Mouse (Mus musculus): ENCODE results near the gene Brd2. TPM values are rescaled to one million over a fixed set of nuclear protein-coding genes. Genes with fewer than 3 reads are reported as not detected.
"Not testable (repeated sequence)": the region's sequence is repeated elsewhere in the genome, so short reads cannot be mapped to it uniquely, and the experiment has no call there.

The Brd2 gene
- 89.4 and 90.6 TPM in 2 replicates for polyA plus RNA-seq (2016; fragmentation: Nextera tagmentation; extraction: Ambion mirVana)

DNA sequence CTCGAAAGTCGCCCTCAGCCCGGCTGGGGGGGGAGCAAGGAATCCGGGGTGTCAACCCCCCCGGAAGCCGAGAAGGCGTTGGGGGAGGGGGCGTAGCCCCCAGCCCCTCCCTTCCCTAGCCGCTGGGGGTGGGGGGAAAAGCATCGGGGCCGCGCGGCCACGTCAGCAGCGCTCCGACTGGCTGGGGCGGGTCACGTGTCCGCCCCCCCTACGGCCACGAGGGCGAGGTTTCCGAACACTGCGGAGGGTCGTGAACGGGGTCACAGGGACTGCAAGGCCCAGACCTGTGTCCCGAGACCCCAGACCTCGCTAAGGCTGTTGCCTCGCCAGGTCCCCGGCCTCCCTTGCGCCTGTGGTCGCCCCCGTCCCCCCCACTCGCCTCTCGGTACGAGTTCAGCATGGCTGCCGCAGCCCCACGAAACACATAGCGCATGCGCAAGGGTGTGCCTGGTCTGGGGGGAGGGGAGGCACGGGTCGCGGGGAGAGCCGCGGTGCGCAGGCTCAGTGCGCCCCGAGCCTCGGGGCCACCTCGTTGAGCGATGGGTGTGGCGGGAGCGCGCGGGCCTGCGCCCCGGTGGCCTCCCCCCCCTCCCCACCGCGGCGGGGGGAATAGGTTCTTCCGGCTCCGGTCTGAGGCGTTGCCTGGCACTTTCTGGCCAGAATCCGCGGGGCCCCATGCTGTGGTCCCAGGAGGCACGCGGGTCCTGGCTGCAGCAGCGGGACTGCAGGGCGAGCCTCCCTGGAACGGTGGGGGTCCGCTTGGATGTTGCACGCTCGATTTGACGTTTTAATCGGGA is at the start of gene Brd2:
Gene Brd2, minus strand, starts transcription at position 447 of the 797 bp plus-strand sequence.
- ATAC-seq (ENCODE audit: insufficient number of reproducible peaks, low FRiP score) = peak; percentile 78

GRCm38 (mm10) chr17:34170877-34171498 is 48.6 kb upstream of the Brd2 start:
- no peaks in the 10 kb centered on the region for H3K36me3 ChIP-seq
- no peak overlapping the region for H3K9ac ChIP-seq
- H3K4me3 ChIP-seq = no peak overlapping the region
- no peaks in the 10 kb centered on the region for H3K4me1 ChIP-seq (replicated peaks)
- no peak for ATAC-seq (ENCODE audit: insufficient number of reproducible peaks, low FRiP score)
- H3K9me3 ChIP-seq (replicated peaks) = peaks cover 9% of the 10 kb centered on the region
- H3K27me3 ChIP-seq (replicated peaks) = peaks cover 6% of the 10 kb centered on the region
- no peak overlapping the region for H3K27ac ChIP-seq (ENCODE audit: poor library complexity, severe bottlenecking)
- 36% methylated on average over 13 of the region's 13 CpGs for WGBS
- H3K4me2 ChIP-seq = no peak overlapping the region

More for the DNA sequence above, at the start of gene Brd2:
- Histone ChIP-seq H3K9me3 (replicated peaks) (no peaks in the 10 kb centered on the region), H3K4me1 (replicated peaks) (peaks cover 26% of the 10 kb centered on the region), H3K4me2 (peak within 1 kb of the TSS; percentile 95), H3K36me3 (peaks cover 27% of the 10 kb centered on the region), H3K27me3 (replicated peaks) (no peaks in the 10 kb centered on the region), H3K9ac (peak within 1 kb of the TSS; percentile 95), H3K4me3 (peak within 1 kb of the TSS; percentile 98), H3K27ac (ENCODE audit: poor library complexity, severe bottlenecking) (peak within 1 kb of the TSS; percentile 100)
- WGBS = 1% methylated on average over 70 of the region's 75 CpGs

- peaks cover 6% of the 10 kb centered on the region for H3K27me3 ChIP-seq (replicated peaks)
- H3K27ac ChIP-seq (ENCODE audit: poor library complexity, severe bottlenecking) = no peak overlapping the region
- no peak overlapping the region for H3K4me2 ChIP-seq
- no peak overlapping the region for H3K9ac ChIP-seq
- no peak for ATAC-seq (ENCODE audit: insufficient number of reproducible peaks, low FRiP score)
- H3K9me3 ChIP-seq (replicated peaks) = peaks cover 14% of the 10 kb centered on the region
- H3K4me3 ChIP-seq = no peak overlapping the region
- H3K4me1 ChIP-seq (replicated peaks) = no peaks in the 10 kb centered on the region
- no peaks in the 10 kb centered on the region for H3K36me3 ChIP-seq
- WGBS = 21% methylated on average over 4 of the region's 4 CpGs
These were observed 48.0 kb upstream of the Brd2 start for GRCm38 (mm10) chr17:34170487-34170876.

- no peak overlapping the region for H3K4me3 ChIP-seq
- H3K4me2 ChIP-seq = no peak overlapping the region
- no peak overlapping the region for H3K9ac ChIP-seq
- no peaks in the 10 kb centered on the region for H3K36me3 ChIP-seq
- H3K27me3 ChIP-seq (replicated peaks) = peaks cover 5% of the 10 kb centered on the region
- H3K4me1 ChIP-seq (replicated peaks) = no peaks in the 10 kb centered on the region
- 0% methylated on average over 2 of the region's 2 CpGs for WGBS
- peaks cover 17% of the 10 kb centered on the region for H3K9me3 ChIP-seq (replicated peaks)
- H3K27ac ChIP-seq (ENCODE audit: poor library complexity, severe bottlenecking) = no peak overlapping the region
- no peak for ATAC-seq (ENCODE audit: insufficient number of reproducible peaks, low FRiP score)
These were observed 46.8 kb upstream of the Brd2 start for GRCm38 (mm10) chr17:34169279-34169678.

DNA sequence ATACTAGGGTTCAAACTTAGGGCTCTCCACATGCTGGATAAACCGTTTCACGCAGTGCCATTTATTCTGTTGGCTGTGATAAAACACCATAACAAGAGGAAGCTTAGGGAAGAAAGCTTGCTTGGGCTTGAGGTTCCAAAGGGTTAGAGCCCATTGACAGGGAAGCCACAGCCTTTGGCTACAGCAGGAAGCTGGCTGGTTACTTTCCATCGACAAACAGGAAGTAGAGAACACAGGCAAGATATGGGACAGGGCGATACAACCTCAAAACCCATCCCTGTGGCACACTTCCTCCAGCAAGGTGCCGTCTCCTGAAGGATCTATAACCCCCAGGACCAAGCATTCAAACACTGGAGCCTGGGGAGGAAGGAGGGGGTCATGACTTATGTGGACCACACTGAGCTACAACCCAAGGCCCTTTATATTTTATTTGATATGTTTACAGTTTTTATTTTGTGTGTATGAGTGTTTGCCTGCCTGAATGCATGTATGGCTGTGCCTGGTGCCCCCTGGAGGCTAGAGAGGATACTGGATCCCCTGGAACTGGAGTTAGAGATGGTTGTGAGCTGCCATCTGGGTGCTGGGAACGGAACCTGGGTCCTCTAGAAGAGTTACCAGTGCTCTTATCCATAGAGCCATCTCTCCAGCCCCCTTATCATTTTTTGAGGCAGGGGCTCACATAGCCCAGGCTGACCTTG is 42.7 kb upstream of the Brd2 start:
- Histone ChIP-seq H3K36me3 (no peaks in the 10 kb centered on the region), H3K9ac (no peak overlapping the region), H3K4me3 (no peak overlapping the region), H3K9me3 (replicated peaks) (peaks cover 16% of the 10 kb centered on the region), H3K4me2 (no peak overlapping the region), H3K27ac (ENCODE audit: poor library complexity, severe bottlenecking) (no peak overlapping the region), H3K4me1 (replicated peaks) (no peaks in the 10 kb centered on the region), H3K27me3 (replicated peaks) (peaks cover 8% of the 10 kb centered on the region)
- ATAC-seq (ENCODE audit: insufficient number of reproducible peaks, low FRiP score) = no peak
- 58% methylated on average over 6 of the region's 6 CpGs for WGBS

DNA sequence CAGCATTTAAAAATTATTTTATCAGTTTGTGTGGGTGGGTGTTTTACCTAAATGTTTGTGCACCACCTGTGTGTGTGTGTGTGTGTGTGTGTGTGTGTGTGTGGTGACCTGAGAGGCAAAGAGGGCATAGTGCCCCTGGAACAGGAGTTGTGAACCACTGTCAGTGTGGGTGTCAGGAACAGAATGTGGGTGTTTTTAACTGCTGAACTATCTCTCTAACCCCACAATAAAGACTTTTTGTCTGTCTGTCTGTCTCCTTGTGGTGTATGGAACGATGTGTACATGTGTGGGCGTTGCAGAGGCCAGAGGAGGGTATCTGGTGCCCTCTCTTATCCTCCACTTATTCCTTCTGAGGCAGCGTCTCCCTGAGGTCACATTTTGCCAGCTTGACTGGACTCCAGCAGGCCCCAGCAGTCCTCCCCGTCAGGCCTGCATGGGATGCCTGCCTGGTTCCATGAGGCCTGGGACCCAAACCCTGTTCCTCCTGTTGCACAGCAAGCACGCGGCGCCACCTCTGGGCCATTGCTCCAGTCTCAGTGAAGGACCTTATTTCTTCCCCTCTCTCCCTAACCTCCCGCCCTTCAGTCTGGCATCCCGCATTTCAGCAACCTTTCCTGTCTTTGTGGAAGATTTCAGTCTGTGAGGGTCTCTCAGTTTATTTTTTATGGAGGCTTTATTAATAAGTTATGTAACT is 41.9 kb upstream of the Brd2 start:
- H3K4me2 ChIP-seq = no peak overlapping the region
- H3K27me3 ChIP-seq (replicated peaks) = peaks cover 8% of the 10 kb centered on the region
- no peaks in the 10 kb centered on the region for H3K4me1 ChIP-seq (replicated peaks)
- ATAC-seq (ENCODE audit: insufficient number of reproducible peaks, low FRiP score) = no peak
- H3K4me3 ChIP-seq = no peak overlapping the region
- peaks cover 16% of the 10 kb centered on the region for H3K9me3 ChIP-seq (replicated peaks)
- 33% methylated on average over 9 of the region's 9 CpGs for WGBS
- no peak overlapping the region for H3K27ac ChIP-seq (ENCODE audit: poor library complexity, severe bottlenecking)
- H3K9ac ChIP-seq = no peak overlapping the region
- no peaks in the 10 kb centered on the region for H3K36me3 ChIP-seq

DNA sequence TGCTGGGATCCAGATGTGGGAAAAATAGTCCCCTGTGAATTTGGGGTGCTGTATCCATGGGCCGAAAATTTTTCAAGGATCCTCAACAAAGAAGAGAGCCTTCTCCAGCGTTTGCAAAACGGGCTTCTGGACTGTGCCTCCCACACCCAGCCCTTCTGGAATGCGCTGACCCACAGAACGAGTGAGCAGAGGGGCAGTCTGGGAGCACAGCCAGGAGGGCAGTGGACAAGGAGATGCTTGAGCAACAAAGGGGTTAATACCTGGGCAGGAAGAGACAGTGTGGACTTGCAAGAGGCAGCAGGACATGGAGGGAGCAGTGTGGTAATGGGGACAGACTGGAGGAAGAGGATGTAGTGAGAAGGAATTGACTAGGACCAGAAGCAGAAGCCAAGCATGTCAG is 33.1 kb upstream of the Brd2 start:
- ATAC-seq (ENCODE audit: insufficient number of reproducible peaks, low FRiP score) = no peak
- Histone ChIP-seq H3K4me2 (no peak overlapping the region), H3K4me3 (no peak overlapping the region), H3K9me3 (replicated peaks) (no peaks in the 10 kb centered on the region), H3K9ac (no peak overlapping the region), H3K27ac (ENCODE audit: poor library complexity, severe bottlenecking) (no peak overlapping the region), H3K4me1 (replicated peaks) (no peaks in the 10 kb centered on the region), H3K27me3 (replicated peaks) (peaks cover 25% of the 10 kb centered on the region), H3K36me3 (no peaks in the 10 kb centered on the region)
- WGBS = 45% methylated on average over 5 of the region's 5 CpGs

- Histone ChIP-seq H3K9me3 (replicated peaks) (no peaks in the 10 kb centered on the region), H3K4me3 (no peak within 1 kb of the TSS), H3K9ac (no peak within 1 kb of the TSS), H3K27ac (ENCODE audit: poor library complexity, severe bottlenecking) (no peak within 1 kb of the TSS), H3K27me3 (replicated peaks) (peaks cover 26% of the 10 kb centered on the region), H3K4me1 (replicated peaks) (no peaks in the 10 kb centered on the region), H3K4me2 (no peak within 1 kb of the TSS), H3K36me3 (no peaks in the 10 kb centered on the region)
- WGBS = 61% methylated on average over 4 of the region's 4 CpGs
- ATAC-seq (ENCODE audit: insufficient number of reproducible peaks, low FRiP score) = no peak
These were observed 30.5 kb upstream of the Brd2 start, which contains the start of gene H2-DMb1 for GRCm38 (mm10) chr17:34152923-34153322. Gene H2-DMb1 (plus strand): TSS chr17:34153072.

- H3K4me2 ChIP-seq = no peak overlapping the region
- peaks cover 52% of the 10 kb centered on the region for H3K27me3 ChIP-seq (replicated peaks)
- ATAC-seq (ENCODE audit: insufficient number of reproducible peaks, low FRiP score) = no peak
- no peak overlapping the region for H3K27ac ChIP-seq (ENCODE audit: poor library complexity, severe bottlenecking)
- WGBS = 76% methylated on average over 3 of the region's 3 CpGs
- no peaks in the 10 kb centered on the region for H3K9me3 ChIP-seq (replicated peaks)
- no peak overlapping the region for H3K9ac ChIP-seq
- H3K4me1 ChIP-seq (replicated peaks) = peaks cover 5% of the 10 kb centered on the region
- H3K36me3 ChIP-seq = no peaks in the 10 kb centered on the region
- no peak overlapping the region for H3K4me3 ChIP-seq
These were observed 22.5 kb upstream of the Brd2 start for GRCm38 (mm10) chr17:34144960-34145371.

DNA sequence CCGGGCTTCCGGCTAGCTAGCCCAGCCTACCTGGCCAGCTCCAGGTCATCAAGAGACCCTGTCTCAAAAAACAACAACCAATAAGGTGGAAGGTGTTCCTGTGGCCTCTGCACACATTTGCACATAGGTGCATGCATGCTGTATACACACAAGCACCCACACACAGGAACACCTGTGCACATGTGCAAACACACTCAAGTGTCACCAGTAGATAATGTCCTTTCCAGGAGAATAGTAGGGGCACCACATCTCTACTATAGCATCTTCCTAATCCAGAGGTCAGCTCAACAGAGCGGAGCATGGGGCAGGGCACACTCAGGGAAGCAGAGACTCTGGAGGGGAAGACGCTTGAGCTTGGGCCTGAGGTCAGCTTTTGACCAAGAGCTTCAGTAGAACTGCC is 21.8 kb upstream of the Brd2 start:
- not testable (repeated sequence) for ATAC-seq (ENCODE audit: insufficient number of reproducible peaks, low FRiP score)

DNA sequence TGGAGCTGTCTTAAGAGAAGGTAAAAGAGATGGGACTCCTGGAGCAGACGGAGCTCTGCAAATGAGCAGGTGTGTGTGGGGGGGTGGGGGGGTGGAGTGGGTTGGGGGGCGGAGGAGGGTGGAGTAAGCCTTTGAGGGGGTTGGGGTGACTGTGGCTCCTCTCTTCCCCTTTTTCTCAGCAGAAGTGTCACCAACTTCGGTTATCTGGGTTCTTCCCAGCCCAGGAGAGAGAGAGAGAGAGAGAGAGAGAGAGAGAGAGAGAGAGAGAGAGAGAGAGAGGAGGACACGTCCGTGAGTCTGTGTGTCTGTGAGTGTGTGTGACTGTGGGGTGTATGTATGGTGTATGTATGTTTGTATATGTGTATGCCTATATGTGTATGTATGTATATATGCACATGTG is 21.0 kb upstream of the Brd2 start:
- peaks cover 60% of the 10 kb centered on the region for H3K27me3 ChIP-seq (replicated peaks)
- no peak for ATAC-seq (ENCODE audit: insufficient number of reproducible peaks, low FRiP score)
- no peaks in the 10 kb centered on the region for H3K36me3 ChIP-seq
- peaks cover 7% of the 10 kb centered on the region for H3K4me1 ChIP-seq (replicated peaks)
- H3K9me3 ChIP-seq (replicated peaks) = no peaks in the 10 kb centered on the region
- 70% methylated on average over 5 of the region's 5 CpGs for WGBS
- H3K27ac ChIP-seq (ENCODE audit: poor library complexity, severe bottlenecking) = no peak overlapping the region
- H3K4me3 ChIP-seq = no peak overlapping the region
- H3K4me2 ChIP-seq = no peak overlapping the region
- no peak overlapping the region for H3K9ac ChIP-seq

More for the DNA sequence above, 21.8 kb upstream of the Brd2 start:
- not testable (repeated sequence) for H3K36me3 ChIP-seq; H3K9ac ChIP-seq; H3K4me2 ChIP-seq; H3K4me3 ChIP-seq; H3K4me1 ChIP-seq (replicated peaks); H3K9me3 ChIP-seq (replicated peaks); H3K27ac ChIP-seq (ENCODE audit: poor library complexity, severe bottlenecking)
- H3K27me3 ChIP-seq (replicated peaks) = peaks cover 53% of the 10 kb centered on the region
- WGBS = 82% methylated on average over 4 of the region's 4 CpGs
